Mouse (Mus musculus) MEL (cell line): Measurements from ENCODE around the gene Pcgf2.

Source experiments
- CHD2 ChIP-seq: IDR thresholded peaks from 2 replicates; pipeline ENCODE4 v1.6.1; 2011; ENCODE audit warnings: low read length, improper control_type of control experiment
- CTCF ChIP-seq, 3 experiments: IDR thresholded peaks in 2 of 3; conservative IDR thresholded peaks in 1 of 3; 2 replicates each; pipeline ENCODE4 v1.5.1; 2011 to 2012; ENCODE audit warnings: low read length in 3 of 3, low read depth in 2 of 3, mild to moderate bottlenecking in 2 of 3, improper control_type of control experiment in 1 of 3, inconsistent platforms in 1 of 3, mixed read lengths in 1 of 3, moderate library complexity in 1 of 3; ENCODE audit not compliant: control insufficient read depth in 1 of 3, insufficient read depth in 1 of 3, poor library complexity in 1 of 3, severe bottlenecking in 1 of 3
- ETS1 ChIP-seq: IDR thresholded peaks from 2 replicates; pipeline ENCODE4 v1.6.1; 2012; ENCODE audit warnings: low read depth, mild to moderate bottlenecking, inconsistent platforms, low read length, improper control_type of control experiment, moderate library complexity
- GATA1 ChIP-seq: IDR thresholded peaks from 2 replicates; pipeline ENCODE4 v1.6.1; 2011; ENCODE audit warnings: low read depth, low read length, improper control_type of control experiment
- JUND ChIP-seq: IDR thresholded peaks from 2 replicates; pipeline ENCODE4 v1.6.1; 2011; ENCODE audit warnings: low read depth, mild to moderate bottlenecking, improper control_type of control experiment, low read length
- KAT2A ChIP-seq: conservative IDR thresholded peaks from 2 replicates; pipeline ENCODE4 v1.6.1; 2012; ENCODE audit warnings: low read depth, low read length, improper control_type of control experiment, inconsistent platforms
- MYB ChIP-seq: IDR thresholded peaks from 2 replicates; pipeline ENCODE4 v1.6.1; 2011; ENCODE audit warnings: mild to moderate bottlenecking, low read depth, low read length, improper control_type of control experiment
- POLR2A ChIP-seq, 2 experiments: IDR thresholded peaks; 2 replicates each; pipeline ENCODE4 v1.6.1; 2011 to 2012; ENCODE audit warnings: low read length in 2 of 2, mild to moderate bottlenecking in 2 of 2, control low read depth in 1 of 2, improper control_type of control experiment in 1 of 2, low read depth in 1 of 2, moderate library complexity in 1 of 2; ENCODE audit not compliant: control insufficient read depth in 1 of 2, insufficient read depth in 1 of 2, poor library complexity in 1 of 2
- POLR2AphosphoS2 ChIP-seq: IDR thresholded peaks from 2 replicates; pipeline ENCODE4 v1.6.1; 2011; ENCODE audit warnings: low read length, improper control_type of control experiment
- SMC3 ChIP-seq: IDR thresholded peaks from 2 replicates; pipeline ENCODE4 v1.6.1; 2011; ENCODE audit warnings: low read depth, low read length, improper control_type of control experiment
- TCF12 ChIP-seq: IDR thresholded peaks from 2 replicates; pipeline ENCODE4 v1.6.1; 2014; ENCODE audit warnings: low read depth, mild to moderate bottlenecking, inconsistent platforms, low read length, improper control_type of control experiment, moderate library complexity
- USF1 ChIP-seq: IDR thresholded peaks from 2 replicates; pipeline ENCODE4 v1.6.1; 2014; ENCODE audit warnings: low read depth, mild to moderate bottlenecking, inconsistent platforms, low read length, improper control_type of control experiment, moderate library complexity
- ZC3H11A ChIP-seq: IDR thresholded peaks from 2 replicates; pipeline ENCODE4 v1.6.1; 2012; ENCODE audit warnings: low read depth, mild to moderate bottlenecking, inconsistent platforms, low read length, improper control_type of control experiment

- TF ChIP-seq USF1 (no peak), KAT2A (no peak), POLR2A (IDR thresholded peaks at IDR 0.05; ENCODE audit: control insufficient read depth in 1 of 2, insufficient read depth in 1 of 2, low read depth in 1 of 2, low read length in 2 of 2, poor library complexity in 1 of 2) (no peak), POLR2AphosphoS2 (no peak), SMC3 (no peak), ZC3H11A (no peak), MYB (no peak), TCF12 (no peak), CTCF (IDR thresholded peaks at IDR 0.05 in 2 of 3, conservative IDR thresholded peaks at IDR 0.05 in 1 of 3; ENCODE audit: control insufficient read depth in 1 of 3, insufficient read depth in 1 of 3, low read depth in 2 of 3, low read length in 3 of 3, poor library complexity in 1 of 3, severe bottlenecking in 1 of 3) (no peak), GATA1 (no peak), CHD2 (no peak), JUND (no peak), ETS1 (no peak)
Measured at GRCm38 (mm10) chr11:97668160-97668559, 32.1 kb downstream of the Pcgf2 start.
